Mouse (Mus musculus) myocyte (in vitro differentiated cells): ENCODE results near the gene Sh3glb1.

Experiments
- MAX ChIP-seq: IDR thresholded peaks from one replicate; pipeline ENCODE4 v1.6.1; 2011; ENCODE audit warnings: low read depth, mild to moderate bottlenecking, control low read depth
- POLR2A ChIP-seq: IDR thresholded peaks from one replicate; pipeline ENCODE4 v1.6.1; 2011; ENCODE audit warnings: low read depth, mild to moderate bottlenecking, control low read depth, moderate library complexity; ENCODE audit not compliant: insufficient read length

DNA sequence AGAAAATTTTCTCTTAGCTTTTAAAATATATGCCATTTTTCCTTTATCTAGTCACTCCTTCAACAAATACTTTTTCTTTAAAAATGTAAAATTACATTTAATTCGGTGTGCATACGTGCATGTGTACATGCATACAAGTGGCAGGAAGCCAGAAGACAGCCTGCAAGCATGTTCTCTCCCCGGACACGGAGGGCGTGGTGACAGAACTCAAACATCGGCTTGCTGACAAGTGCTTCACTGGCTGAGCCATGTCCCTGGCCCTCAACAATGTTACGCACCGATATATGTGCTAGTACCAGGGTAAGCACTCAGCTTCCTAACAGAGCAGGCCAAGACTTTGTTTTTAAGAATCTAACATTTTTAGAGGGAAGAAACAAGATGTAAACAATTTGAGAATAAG lies 5.5 kb downstream of the Sh3glb1 start:
- TF ChIP-seq MAX (no peak), POLR2A (no peak)
